Mouse (Mus musculus) frontal cortex, postnatal 36 days (tissue): ENCODE results near the gene Olfr963.
"Not testable (repeated sequence)": the region's sequence is repeated elsewhere in the genome, so short reads cannot be mapped to it uniquely, and the experiment has no call there.

Experiments
- DNase-seq, 2 experiments: peaks; one replicate each; pipeline ENCODE4 v3.0.0; 2022; ENCODE audit warnings: low spot score in 2 of 2

Gene Olfr963

GRCm38 (mm10) chr9:39666905-39667304 lies at the start of gene Olfr963:
Gene Olfr963 (plus strand): TSS chr9:39667205.
- no peak for DNase-seq

DNA sequence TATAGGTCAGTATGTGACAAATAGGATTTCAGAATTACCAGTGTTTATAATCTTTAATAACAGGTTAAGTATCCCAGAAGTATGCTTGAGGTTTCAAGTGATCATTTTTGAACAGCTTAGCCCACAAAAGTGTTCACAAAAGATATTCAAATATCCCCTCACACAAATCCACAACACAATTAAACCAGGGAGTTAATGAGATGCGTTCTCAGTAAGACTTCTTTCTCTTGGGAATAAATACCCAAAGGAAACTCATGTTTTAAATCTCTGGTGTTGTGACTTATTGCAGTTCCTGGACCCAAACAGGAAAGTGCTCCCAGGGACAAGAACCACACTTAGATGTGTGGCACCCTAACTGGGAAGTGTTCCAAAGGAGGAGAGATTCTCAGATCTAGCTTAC lies 45.9 kb upstream of the Olfr963 start, which contains the start of gene Olfr960:
Gene Olfr960, plus strand, starts transcription at position 301 of the 400 bp plus-strand sequence.
- no peak for DNase-seq

- no peak for DNase-seq
Observed at GRCm38 (mm10) chr9:39623783-39624182, 43.2 kb upstream of the Olfr963 start.

- DNase-seq = no peak
Observed at GRCm38 (mm10) chr9:39624711-39625110, 42.3 kb upstream of the Olfr963 start.

DNA sequence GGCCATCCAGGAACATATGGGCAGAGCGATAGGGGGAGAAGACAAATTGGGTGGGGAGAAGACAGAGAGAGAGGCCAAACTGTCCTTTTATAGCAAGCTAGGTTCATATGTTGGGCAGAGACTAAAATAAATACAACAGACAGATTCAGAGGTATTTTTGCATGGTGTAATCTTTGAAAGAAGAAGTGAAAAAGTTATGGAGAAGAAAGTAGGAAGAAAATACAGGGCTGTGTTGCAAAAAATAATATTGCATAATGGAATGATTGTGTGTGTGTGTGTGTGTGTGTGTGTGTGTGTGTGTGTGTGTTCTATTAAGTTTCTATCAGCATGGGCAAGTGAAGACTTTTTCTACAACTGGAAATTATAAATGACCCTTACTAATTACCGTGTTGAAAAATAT lies 37.9 kb upstream of the Olfr963 start:
- DNase-seq = no peak

DNA sequence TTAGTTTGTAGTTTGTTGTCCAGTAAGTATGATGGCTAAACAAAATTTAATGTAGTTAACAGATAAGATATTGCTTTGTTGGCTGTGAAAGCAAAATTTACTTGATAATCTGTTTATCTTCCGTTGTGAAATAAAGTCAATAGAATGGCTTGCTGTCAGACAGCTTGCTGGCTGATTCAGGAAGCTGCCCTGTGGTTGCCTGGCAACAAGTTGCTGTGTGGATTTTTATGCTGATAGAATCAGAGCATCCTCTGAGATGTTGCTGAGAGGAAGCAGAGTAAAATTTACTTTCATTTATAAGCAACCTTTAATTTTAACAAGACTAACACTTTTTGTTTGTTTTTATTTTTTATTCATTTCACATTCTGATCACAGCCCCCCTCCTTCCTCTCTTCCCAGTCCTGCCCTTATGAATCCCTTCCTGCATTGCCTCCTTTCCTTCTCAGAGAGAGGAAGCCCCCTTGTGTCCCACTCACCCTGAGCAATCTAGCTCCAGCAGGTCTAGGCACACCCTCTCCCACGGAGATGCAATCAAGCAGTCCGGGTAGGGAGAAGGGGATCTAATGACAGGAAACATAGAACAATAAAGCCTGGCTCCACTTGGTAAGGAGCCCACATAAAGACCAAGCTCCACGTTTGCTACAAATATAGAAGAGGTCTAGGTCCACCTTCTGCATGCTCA lies 33.0 kb upstream of the Olfr963 start:
- peak in 1 of 2 experiments; percentile 12 for DNase-seq

DNA sequence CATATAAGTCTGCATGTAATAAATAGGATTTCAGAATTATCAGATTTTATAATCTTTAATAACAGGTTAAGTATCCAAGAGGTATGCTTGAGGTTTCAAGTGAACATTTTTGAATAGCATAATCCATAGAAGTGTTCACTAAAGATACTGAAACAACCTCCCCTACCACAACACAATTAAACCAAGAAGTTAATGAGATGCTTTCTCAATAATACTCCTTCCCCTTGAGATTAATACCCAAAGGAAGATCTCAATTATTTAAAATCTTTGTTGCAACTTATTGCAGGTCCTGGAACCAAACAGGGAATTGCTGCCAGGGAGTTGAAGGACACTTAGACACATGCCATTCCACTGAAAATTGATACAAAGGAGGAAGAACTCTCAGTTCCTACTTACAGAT lies 22.2 kb upstream of the Olfr963 start, which contains the start of gene Olfr961:
Gene Olfr961, plus strand, starts transcription at position 301 of the 400 bp plus-strand sequence.
- no peak for DNase-seq

DNA sequence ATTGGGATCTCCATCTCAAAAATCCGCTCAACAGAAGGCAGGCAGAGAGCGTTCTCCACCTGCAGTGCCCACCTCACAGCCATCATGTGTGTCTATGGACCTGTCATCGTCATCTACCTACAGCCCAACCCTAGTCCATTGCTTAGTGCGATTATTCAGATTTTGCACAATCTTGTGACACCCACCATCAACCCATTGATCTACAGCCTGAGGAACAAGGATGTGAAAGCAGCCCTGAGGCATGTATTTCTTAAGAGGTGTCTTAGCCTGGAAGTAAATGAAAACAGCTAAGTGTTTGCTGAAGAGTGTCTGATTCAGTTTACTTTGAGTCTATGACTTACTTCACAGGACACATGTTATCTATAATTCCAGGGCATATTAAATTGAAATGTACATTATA lies 19.6 kb upstream of the Olfr963 start:
- no peak for DNase-seq

GRCm38 (mm10) chr9:39654756-39655396 lies 12.1 kb upstream of the Olfr963 start:
- DNase-seq = no peak

DNA sequence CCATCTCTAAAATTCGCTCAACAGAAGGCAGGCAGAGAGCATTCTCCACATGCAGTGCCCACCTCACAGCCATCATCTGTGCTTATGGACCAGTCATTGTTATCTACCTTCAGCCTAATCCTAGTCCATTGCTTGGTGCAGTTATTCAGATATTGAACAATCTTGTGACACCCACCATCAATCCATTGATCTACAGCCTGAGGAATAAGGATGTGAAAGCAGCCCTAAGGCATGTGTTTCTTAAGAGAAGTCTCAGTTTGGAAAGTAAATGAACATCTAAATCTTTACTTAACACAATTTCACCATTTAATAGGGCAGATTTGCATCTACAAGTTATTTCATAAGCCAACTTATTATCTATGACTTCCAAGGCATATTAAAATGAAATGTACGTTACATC lies 2.7 kb downstream of the Olfr963 start:
- DNase-seq = no peak

GRCm38 (mm10) chr9:39674820-39675219 lies 7.8 kb downstream of the Olfr963 start:
- no peak for DNase-seq

DNA sequence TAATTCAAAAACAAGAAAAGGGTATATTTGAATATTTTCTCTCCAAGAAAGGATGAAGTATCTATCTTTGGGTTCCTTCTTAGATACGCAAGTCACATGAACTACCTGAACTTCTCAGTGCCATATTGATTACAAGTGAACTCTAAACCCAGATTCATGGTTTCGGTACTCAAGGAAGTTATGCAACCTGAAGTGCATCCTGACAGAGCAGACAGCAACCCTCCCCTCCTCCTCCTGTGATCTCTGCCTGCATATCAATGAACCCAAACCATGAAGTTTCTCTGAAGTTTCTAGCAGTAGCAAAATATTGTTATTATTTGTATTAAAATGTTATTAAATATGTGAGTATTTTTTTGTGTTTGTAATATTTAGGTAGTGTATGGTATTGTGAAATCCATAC lies 11.6 kb downstream of the Olfr963 start:
- DNase-seq = no peak

DNA sequence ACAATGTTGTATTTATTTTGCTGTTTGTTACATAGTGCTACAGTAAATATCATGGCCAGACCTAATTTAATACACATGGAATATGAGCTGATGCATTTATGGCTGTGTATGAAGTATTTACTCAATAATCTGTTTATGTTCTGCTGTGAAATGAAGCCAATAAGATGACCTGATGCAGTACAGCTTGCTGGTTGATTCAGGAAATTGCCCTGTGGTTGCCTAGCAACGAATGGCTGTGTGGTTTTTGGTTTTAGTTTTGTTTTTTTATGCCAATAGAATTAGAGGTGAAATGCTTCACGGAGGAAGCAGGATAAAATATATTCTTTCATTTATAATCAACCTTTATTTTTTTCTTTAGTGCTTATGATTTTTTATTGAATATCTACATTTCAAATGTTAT lies 12.3 kb downstream of the Olfr963 start:
- DNase-seq = no peak

DNA sequence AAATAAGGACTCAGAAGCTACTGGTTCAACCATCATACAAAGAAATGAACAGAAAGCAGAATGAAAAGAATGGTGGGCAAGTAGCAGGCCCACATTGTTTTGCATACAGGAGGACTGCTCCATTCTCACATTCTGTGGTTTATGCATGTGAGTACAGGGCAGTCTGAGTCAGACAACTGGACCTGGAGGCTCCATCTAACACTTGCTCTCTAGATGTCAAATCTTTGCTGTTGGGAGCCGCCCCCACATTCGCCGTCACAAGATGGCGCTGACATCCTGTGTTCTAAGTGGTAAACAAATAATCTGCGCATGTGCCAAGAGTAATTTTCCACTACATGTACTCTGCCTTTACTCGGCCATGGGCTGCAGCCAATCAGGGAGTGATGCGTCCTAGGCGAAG lies 34.1 kb downstream of the Olfr963 start:
- not testable (repeated sequence) for DNase-seq

GRCm38 (mm10) chr9:39707017-39707416 lies 40.0 kb downstream of the Olfr963 start, which contains the start of gene Olfr149:
Gene Olfr149 (minus strand): TSS chr9:39707117.
- DNase-seq = no peak

DNA sequence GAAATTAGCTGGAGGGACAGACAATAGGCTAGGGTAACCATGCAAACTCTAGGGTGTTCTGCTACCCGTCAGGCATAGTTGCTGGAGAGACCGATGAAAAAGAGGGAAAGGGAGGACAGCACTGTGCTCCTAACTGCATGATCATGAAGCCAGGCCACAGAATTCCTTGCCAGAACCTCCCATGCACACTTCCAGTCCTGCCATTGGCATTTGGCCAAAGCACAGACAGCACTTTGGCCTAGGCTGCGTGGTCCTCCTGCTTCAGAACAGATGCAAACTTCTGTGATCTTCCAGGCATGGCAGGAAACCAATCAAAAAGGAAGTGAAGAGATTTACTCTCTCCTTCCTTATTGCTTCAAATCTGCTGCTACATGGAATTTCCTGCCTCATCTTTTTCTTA lies 42.0 kb downstream of the Olfr963 start:
- no peak for DNase-seq

DNA sequence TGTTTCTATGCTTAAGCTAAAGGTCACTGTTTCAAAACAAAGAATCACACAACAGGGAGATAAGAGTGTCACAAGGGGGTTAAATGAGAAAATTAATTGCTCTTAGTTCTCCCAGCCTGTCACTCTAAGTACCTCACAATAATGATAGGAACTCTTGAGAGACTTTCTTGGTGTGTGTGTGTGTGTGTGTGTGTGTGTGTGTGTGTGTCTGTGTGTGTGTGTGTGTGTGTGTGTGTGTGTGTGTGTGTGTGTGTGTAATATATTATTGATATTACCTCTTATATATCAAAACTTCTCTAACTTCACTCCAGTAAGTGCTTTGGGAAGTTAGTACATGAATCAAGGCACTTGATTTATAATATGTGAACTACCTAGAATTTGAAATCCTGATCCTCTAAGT lies 44.0 kb downstream of the Olfr963 start, which contains the start of gene Olfr965:
Gene Olfr965, plus strand, starts transcription at position 301 of the 400 bp plus-strand sequence.
- DNase-seq = no peak
